Mouse (Mus musculus) CD4-positive, CD25-positive, alpha-beta regulatory T cell, adult 4 months (primary cell): ENCODE results near the gene Prkn. TPM values are rescaled to one million over a fixed set of nuclear protein-coding genes. Genes with fewer than 3 reads are reported as not detected.

Experiments
- ATAC-seq: one replicate; pipeline ENCODE4 v1.8.0; 2017
- polyA plus RNA-seq, 2 experiments: library from polyadenylated mRNA; unstranded; fragments of 100-300 nt; shearing (Covaris generic); gene quantifications; one replicate each; pipeline ENCODE4 v1.2.1; 2017

Prkn gene
- polyA plus RNA-seq, 2 experiments from 2014 or later, result 0.32 TPM; not detected in 1

DNA sequence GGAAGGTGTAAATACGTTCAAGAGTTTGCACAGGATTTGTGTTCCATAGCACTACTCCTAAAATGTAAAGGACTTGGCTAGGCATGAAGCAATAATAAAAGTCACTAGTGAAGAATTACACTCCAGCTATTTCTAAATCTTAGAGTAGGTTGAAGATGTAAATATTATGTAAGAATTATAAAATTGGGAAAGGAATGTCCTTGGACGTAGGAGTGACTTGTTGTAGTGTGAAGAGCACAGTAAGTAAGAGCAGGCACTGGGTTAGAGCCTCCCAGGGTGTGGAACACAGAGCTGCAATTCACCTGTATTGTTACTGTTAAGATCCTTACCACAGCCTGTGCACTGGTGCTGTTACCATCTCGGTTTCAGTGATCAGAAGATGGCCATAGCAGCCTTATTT is 450.0 kb downstream of the Prkn start:
- no peak for ATAC-seq

DNA sequence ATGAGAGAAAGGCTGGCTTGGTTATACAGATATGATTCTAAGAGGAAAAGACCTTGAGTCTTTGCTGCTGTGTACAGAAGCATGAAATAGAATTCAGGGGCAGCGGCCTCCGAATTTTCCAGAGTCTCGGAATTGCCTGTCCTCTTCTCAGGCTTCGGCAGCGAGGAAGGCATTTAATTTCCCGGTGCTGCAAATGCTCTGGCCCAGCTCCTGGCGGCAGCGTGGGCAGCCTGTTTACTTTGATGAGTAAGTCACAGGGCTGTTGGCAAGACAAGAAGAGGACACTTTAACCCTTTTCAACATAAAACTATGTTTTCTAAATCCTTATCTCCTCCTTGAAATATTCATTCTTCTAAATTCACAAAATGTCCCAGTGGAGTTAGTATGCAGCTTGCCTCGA is 462.9 kb downstream of the Prkn start:
- ATAC-seq, result no peak

DNA sequence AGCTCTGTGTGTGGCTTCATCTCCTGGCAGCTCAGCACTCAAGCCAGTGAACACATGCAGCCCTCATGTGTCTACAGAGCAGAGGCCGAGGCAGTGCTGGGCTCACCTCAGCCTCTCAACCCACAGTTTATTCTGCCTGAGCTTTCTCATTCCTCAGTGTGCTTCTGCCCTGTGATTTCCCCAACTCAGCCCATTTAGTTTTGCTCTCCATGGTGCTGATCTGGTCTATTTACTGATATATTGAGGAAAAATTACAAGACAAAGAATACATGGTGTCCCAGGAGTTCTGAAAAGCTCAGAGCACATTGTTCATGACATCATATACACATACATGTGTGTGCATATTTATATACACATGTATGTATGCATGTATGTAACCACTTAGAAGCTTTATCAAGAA is 469.7 kb downstream of the Prkn start:
- ATAC-seq, result no peak

DNA sequence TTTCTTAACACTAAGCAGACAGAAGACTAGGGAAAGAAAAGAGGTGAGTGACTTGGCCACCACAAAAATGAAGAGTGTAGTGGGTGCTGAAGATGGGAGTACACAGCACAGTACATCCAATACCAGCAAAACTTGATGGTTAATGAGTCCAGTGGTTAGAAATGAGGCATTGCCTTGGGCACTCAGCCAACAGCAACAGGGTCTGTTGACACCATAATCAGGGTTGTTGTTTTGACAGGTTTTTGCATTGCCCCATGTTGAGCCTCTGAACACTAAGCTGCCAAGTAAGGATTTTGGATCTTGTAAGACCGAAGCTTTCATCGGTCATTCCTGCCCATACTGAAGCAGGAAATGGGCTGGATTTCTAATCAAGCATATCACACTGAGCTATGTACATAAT is 474.0 kb downstream of the Prkn start:
- no peak for ATAC-seq

DNA sequence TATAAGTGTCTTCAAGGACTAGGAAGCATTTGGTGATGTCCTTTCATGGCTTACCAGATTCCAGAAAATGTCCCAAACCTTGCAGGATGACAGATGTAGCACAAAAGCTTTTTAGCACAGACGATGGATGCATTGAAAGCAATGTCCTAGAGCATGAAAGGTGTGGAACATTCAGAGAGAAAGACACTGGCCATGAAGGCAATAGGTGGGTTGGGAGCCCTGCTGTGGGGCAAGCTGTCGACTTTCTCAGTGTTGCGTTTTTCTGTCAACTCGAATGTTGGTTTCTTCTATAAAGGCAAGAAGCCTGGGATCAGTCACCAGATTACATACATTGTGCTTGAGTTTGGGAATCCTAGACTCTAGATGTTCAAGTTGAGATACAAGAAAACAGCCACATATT is 475.5 kb downstream of the Prkn start:
- ATAC-seq, result no peak

DNA sequence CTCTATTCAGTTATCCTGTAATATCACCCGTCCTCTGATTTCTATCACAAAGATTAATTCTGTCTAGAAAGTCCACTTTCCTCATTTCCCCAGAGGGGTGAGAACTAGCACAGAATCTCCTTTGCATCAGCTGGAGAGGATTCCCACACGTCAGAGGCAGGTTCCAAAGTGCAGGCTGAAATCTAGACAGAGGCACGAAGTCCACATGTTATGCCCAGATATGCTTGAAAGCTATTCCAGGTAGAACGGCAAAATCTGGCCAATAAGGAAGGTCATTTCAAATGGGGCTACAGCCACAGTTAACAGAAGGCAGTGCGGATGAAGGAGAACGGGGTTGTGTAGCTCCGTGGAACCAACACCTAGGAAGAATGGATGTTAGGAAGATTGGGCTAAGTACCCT is 478.8 kb downstream of the Prkn start:
- no peak for ATAC-seq

DNA sequence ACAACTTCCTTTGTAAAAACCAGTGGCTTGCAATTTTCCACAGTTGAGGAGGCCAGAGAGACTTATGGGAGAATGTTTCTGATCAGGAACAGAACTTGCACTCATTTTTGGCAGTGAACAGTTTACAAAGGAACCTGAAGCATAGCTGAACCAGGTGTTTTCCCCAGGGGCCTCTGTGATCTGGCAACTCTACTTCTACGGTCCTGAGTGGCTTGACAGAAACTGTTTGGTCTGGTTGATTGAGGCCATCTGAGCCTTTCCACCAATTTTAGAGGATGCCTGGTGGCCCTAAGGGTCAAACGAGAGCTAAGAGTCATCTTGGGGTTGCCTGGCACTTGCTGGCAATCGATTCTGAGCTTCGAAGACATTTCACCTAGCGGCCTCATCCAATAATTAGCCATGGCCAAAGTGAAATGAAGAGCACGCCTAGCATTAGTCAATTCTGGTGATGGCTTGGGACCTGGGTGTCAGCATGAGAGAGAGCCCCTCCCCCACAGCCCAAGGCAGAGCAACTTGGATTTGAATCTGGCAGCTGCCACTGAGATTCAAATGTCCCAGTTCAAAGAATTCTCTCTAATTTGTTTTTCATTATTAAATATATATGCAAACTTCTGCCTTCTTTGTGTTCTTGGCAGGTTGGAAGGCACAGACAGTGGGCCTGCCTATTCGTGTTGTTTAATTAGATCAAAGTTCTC is 479.6 kb downstream of the Prkn start:
- no peak for ATAC-seq

DNA sequence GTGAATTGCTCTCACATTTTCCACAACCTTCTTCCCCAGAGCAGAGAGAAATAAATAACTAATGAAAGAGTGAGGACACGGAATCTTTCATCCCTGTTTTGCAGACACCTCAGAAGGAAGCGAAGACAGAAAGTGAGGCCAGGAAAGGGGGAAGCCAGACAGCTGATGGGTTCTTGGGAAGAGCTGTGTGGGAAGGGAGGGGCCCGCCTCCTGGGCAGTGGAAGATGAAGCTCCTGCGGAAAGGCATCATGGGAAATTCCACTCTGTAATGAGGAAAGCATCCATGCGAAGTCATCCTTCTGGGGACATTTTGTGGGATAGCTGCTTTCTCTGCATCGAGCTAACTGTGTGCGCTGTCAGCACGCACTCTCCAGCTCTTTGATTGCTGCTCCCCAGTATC is 491.9 kb downstream of the Prkn start:
- no peak for ATAC-seq

DNA sequence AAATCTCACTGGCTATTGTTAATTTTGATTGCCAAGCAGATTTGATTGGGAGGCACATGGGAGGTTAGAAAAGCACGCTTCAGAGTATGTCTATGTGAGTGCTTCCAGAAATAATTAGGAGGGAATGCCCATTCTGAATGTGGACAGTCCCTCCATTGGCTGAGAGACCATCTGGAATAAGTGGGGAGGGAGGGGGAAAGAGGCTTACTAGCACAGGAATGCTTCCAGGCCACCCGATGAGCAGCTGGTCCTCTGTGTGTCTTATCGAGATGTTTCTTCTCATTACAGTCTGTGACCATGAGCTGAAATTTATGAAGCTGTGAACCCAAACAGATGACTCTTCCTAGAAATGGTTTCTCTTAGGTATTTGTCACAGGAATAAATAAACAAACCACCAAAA is 493.6 kb downstream of the Prkn start:
- no peak for ATAC-seq

DNA sequence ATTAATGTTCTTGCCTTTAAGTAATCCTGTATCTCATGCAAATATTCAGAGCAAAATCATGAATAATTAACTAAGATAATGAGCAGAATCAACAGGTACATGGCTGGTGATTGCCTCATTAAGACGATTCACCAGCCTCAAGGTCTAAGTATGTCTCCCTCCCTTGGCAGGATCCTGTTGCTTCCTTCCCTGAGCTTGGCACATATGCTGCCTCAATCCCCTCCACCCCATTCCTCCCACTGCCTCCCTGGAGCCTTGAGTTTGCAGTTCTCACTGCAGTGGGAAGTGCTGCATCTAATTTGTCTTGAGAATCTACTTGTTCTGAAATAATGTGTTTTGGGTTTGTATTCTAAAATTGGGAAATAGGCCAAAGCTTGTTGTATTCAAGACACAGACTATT is 496.0 kb downstream of the Prkn start:
- ATAC-seq, result no peak

DNA sequence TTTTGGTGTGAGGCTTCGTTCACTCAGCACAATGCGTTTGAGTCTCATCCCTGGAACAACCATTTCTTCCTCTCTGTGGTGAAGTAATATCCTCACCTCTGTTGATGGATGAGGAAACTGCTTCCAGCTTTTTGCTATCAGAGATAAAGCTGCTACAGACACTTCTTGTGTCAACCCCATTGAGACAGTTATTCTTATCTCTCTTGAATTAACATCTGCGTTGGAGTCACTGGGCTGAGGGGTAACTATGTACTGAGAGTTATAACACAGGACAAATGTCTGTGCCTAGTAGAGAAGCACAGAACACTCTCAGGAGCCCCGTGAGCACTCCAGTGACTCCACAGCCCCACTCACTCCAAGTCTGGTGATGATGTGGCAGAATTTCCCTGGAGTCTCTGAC is 500.2 kb downstream of the Prkn start:
- no peak for ATAC-seq

DNA sequence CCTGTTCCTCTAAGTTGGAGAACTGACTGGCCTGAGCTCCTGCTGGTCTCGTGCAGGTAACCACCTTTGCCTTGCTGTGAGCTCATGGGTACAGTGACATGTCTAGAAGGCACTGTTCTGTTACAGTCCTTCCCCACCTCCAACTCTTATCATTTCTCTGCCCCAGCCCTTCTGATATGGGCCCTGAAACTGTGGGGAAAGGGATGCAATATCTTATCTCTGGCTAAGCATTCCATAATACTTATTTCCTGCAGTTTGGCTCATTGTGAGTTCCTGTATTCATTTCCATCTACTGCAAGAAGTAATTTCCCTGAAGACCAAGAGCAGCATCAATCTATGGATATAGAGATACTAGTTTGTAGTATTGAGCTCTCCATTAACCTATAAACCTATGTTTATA is 506.1 kb downstream of the Prkn start:
- ATAC-seq, result no peak

DNA sequence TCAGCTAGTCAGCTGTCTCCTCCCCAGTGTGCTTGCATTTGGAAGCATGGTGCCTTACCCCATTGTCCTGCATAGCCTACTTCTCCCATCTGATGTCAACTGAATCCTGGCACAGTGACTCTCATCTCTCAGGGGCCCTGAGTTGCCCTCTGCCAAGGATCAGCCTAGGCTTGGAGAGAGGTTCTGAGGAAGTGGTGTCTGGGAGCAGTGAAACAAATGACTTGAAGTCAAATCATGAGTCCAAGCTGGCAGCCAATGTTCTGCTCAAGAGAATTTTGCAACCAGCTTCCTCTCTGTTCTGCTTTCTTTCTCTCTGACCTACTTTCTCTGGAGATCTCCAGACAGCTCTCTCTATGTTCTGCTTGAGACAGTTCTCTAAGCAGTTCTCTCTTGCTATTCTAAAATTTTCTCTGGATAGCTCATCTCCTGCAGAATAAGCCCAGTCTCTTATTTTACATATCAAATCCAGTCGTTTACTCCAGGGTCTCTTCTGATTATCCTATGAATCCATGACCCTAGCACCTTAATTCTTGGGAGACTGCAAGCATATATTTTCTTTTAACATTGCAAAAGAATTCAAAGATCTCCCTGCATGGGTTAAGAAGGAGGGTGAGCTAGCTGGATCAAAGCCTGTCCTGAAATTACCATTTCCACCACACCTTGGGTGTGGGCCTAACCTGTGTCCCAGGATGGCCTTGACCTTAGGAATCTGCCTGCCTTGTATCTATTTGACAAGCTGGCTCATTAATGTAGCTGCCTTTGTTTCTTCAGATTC is 512.8 kb downstream of the Prkn start:
- no peak for ATAC-seq

DNA sequence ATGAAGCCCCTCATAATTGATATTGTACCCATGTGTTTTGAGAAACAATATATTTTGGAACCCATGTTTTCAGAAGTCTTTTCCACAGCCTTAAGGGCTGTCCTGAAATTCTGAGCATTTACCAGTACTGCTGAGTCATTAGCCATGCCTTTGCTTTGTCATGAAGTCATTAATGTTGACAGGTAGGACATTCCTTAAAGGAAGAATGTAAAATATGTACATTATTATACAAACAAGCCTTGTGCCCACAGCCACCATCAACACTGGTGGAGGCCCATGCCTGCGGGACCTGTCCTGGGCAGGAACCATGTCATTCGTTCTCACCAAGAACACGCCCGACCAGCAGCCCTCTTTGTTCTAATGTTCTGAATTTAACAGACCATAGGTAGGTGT is 513.4 kb downstream of the Prkn start:
- ATAC-seq, result no peak

DNA sequence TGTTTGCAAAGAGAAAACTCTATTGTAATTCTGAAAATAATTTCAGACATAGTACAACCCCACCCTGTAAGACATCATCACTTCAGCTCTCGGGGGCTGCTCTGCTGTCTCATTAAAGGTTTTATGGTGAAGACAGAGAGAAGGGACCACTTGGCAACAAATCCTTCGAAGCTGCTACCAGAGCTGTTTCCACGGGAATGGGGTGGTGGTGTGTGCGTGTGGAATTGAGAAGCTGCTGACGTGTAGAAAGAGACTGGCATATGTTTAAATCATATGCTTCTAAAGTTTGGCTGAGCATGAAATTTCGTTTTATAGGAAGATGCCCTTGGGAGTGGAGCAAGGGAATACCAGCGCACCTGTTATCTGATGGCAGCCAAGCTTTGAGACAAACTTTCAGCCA is 514.2 kb downstream of the Prkn start:
- no peak for ATAC-seq

DNA sequence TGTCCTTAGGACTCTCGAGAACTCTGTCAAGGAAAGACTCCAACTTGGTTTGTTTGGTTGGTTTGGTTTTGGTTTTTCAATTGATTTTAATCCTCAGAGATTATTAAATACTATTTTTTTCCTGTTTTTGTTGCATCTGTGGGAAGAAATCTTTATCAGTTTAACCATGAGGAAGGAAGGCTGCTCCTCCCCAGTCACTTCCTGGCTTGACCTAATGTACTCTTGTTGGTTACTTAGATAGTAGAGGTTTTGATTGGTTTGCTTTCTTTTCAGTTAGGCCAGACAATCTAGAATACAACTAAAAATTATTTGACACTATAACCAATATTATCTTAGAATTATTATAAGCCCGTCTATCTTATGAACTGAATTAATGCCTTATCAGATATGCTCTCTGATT is 535.3 kb downstream of the Prkn start:
- no peak for ATAC-seq

DNA sequence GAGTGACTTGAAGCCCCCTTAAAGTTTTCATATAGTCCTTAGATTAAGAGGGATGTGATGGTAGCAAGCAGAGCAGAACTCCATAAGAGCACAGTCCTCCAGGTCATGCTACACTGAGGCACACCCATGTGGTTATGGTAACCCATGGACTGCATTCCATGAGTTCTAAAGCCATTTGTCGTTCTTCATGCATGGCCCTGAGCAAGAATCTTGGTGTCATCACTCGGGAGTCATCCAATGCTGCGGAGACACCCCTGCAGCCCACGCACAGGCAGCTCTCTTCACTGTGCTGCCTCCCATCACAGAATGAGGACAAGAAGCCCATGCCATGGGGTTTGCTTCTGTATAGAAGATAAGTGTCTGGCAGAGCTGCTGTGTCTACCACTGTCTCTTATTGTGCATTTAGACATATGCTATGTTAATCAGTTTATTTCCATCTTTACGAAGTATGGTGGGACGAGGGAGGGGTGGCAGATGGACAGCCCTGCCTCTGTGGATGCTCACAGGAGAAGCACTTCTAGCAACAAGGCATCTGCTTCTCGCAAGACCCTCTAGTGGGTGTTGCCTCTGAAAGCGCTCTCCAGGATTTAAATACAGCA is 543.3 kb downstream of the Prkn start:
- ATAC-seq, result no peak

DNA sequence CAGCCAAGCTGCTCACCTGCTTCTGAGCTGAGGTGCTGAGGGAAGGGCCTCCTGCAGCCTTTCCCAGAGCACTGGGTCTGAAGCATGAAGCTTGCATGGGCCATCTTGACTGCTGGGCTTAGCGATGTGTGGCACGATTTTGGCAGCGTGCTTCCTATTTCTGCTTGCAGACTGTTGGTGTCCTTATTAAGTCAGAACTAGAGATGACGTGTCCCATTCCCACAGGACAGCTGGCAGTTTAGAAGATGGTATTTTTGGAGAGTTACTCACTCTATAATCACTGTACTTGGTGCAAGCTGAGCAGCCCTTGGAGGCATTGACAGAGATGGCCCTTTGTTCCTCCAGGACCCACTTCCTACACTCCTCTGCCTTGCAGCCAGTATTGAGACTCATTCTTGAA is 545.1 kb downstream of the Prkn start:
- no peak for ATAC-seq

DNA sequence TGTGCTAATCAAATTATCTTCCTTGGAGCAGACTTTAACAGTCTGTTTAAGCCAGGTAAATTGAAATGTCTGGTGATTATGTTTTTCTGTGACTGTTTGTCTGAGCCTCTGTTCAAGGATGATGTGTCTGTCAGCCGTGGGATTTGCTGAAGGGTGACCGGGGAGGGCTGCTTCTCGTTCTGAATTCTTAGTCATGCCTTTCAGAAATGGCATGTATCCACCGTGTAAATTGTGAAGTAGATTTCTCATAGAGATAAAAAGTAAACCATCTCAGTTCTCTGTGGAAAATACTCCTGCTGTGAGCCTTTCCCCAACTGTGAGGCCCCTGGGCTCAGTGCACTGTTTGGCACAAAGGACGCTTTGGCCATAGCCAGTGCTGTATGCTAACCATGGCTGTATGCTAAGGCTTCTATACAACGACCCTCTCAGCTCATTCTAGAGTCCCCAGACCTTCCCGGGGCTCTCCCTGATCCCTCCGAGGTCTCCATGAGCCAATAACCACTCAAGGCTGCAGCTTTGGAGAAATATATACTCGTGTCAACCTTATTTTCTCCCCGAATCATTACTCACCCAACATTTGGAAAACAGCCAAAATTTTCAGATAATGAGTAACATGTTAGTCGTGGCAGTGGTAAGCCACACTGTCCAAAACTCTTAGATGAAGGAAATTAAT is 552.6 kb downstream of the Prkn start:
- ATAC-seq, result no peak

DNA sequence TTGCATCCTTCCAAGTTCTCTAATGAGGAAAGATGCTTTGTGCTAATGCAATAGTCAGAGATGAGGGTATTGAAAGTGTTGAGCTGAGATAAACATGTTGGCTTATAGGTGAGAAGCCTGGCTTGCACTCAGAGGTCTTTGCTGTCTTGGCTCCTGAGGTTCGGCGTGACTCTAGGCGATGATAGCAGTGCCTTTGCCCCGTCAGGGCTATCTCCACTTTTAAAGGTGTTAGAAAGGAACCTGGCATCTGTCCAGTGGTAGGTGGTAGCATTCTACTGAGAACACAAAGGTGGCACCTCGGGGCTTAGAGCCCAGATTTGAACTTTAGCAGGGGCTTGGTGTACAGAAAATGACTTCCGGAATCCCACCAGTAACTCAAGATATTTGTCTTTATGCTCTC is 554.4 kb downstream of the Prkn start:
- ATAC-seq, result no peak

DNA sequence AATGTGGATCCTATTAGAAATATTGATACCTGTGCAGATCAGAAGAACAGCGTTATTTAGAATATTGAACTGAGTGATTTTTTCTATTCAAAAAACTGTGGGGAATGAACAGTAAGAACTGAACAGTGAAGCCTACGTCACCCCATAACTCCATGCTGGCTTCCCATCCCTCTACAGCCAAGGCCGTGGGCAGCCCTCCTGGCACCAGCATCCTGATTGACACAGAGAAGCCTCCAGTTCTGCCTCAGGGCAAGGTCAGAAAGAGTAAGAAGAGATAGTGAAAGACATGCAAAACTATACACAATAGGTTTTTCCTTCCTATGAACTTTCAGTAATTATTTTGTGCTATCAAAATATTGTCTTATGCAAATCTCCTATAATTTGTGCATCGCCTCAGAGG is 557.5 kb downstream of the Prkn start:
- no peak for ATAC-seq

DNA sequence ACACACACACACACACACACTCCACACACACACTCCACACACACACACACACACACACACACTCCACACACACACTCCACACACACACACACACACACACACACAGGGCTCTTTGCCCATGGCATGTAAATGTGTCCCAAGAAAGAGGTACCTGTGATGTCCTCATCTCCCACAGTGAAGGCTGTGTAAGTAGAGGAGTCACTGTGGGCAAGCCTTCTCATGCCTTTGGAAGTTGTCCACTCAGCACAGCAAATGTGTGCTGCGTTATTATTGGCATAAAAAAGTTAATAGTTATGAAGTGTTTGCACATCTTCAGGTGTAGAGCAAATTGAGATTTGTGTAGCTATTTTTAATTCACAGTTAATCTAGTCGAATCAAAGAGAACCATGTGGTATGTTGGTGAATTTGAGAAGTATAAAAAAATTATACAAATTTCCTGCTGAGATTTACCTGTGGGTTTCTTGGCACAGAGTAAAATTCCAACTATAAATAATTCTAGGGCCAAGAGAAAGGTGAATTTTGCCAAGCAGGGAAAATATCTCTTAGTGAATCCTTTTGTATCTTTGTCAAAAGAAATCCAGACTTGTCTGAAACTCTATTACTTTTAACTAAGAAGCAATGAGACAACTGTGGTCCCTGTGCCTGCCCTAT is 562.2 kb downstream of the Prkn start:
- no peak for ATAC-seq

DNA sequence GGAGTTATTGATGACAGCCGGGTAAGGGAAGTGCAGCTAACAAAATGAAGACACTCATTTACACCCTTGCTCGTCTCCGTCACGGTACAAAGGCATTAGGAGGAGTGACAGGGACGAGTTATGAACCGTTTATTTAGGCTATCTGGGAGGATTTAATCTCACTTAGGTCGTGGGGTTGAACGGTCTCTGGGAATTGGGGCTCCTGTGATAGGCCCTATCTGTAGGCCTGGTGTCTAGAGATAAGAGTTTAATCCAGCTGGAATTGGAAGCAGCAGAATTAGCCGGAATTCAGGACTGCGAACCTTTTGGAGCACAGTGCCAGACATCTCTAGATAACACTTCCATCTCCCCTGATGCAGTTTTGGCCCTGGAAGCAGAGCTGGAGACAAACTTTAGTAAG is 571.2 kb downstream of the Prkn start:
- ATAC-seq, result no peak
